Mouse (Mus musculus) frontal cortex, postnatal 25 days (tissue): Measurements from ENCODE around the gene Vmn1r142.
"Not testable (repeated sequence)": the region's sequence is repeated elsewhere in the genome, so short reads cannot be mapped to it uniquely, and the experiment has no call there.

ENCODE experiments used
- DNase-seq, 2 experiments: peaks; one replicate each; pipeline ENCODE4 v3.0.0; 2022; ENCODE audit warnings: low spot score in 2 of 2

Gene Vmn1r142

GRCm38 (mm10) chr7:22163935-22164334 lies at the start of gene Vmn1r142:
Vmn1r142 (minus strand) TSS chr7:22164035.
- not testable (repeated sequence) for DNase-seq

DNA sequence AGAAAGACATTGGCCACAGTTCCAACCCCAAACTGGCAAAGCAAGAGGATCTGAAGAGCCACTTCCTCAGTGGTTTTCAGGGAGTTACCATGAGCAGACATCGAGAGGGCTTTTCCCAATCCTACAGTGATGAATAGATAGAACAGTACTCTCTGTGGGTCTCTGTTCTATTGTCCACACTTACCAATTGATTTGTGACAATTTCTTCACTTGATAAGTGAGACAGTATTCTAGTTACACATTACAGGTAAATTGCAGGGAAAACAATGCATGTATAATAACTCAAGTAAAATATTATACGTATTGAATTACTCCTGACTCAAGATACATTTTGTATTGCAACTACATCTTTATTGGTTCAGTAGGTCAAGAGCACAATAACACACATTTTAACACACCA lies 37.3 kb upstream of the Vmn1r142 start, which contains the start of gene Gm8653:
TSS of gene Gm8653 (minus strand) at position 101 of the 400 bp plus-strand sequence.
- DNase-seq, result not testable (repeated sequence)

DNA sequence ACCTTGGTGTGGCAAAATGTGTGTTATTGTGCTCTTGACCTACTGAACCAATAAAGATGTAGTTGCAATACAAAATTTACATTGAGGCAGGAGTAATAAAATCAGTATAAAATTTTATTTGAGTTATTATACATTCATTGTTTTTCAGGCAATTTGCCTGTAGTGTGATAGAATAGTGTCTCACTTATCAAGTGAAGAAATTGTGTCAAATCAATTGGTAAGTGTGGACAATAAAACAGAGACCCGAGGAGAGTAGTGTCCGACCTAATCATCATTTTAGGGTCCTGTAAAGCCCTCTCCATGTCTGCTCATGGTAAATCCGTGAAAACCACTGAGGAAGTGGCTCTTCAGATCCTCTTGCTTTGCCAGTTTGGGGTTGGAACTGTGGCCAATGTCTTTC lies 25.2 kb upstream of the Vmn1r142 start, which contains the start of gene Vmn1r143:
TSS of gene Vmn1r143 (plus strand) at position 301 of the 400 bp plus-strand sequence.
- DNase-seq, result not testable (repeated sequence)

DNA sequence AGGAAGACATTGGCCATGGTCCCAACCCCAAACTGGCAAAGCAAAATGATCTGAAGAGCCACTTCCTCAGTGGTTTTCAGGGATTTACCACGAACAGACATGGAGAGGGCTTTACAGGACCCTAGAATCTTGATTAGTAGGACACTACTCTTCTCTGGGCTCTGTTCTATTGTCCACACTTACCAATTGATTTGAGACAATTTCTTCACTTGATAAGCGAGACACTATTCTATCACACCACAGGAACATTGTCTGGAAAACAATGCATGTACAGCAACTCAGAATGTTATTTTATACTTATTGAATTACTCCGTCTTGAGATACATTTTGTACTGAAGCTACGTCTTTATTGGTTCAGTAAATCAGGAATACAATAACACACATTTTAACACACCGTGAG lies 29.2 kb downstream of the Vmn1r142 start, which contains the start of gene Gm10666:
TSS of gene Gm10666 (minus strand) at position 101 of the 400 bp plus-strand sequence.
- DNase-seq, result not testable (repeated sequence)

- DNase-seq, result not testable (repeated sequence)
Observed at GRCm38 (mm10) chr7:22118145-22118544, 45.7 kb downstream of the Vmn1r142 start, which contains the start of gene Gm16451. Gm16451 (minus strand) TSS chr7:22118245.
